Mouse (Mus musculus) right cerebral cortex, postnatal 4 days (tissue): ENCODE measurements around the gene Cdca4.
"Not testable (repeated sequence)": the region's sequence is repeated elsewhere in the genome, so short reads cannot be mapped to it uniquely, and the experiment has no call there.

ENCODE experiments used
- DNase-seq: peaks from one replicate; pipeline ENCODE4 v3.0.0-alpha.2; 2022

The Cdca4 gene

GRCm38 (mm10) chr12:112857021-112857925 is 28.1 kb upstream of the Cdca4 start:
- no peak for DNase-seq

- no peak for DNase-seq
Measured at GRCm38 (mm10) chr12:112856338-112856737, 27.1 kb upstream of the Cdca4 start.

DNA sequence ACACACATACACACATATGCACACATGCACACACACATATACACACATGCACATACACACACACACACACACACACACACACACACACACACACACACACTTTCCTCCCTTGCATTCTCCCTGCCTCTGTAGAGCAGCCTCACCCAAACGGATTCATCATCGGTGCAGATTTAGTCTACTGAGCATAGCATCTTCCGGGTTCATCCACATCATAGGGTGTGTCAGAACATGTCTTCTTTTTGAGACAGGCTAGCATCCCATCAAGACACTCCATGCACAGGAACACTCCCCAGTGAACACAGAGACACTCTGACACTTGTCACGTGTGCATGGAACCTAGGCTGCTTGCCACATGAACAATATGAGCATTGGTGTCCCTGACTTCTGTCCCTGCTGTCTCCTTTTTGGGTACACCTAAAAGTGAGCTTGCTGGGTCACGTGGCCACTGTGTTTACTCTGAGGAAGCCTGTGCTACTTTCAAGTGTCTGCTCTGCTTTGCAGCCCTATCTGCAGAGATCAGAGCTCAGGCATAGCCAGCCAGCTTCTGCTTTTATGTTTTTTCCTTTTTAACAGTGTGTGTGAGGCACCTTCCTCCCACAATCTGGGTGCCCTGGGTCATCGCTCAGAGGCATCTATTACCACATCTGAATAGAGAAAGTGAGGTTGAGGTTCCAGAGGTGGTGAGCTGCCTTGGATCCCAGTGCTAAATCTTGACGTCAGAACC is 25.5 kb upstream of the Cdca4 start:
- no peak for DNase-seq

DNA sequence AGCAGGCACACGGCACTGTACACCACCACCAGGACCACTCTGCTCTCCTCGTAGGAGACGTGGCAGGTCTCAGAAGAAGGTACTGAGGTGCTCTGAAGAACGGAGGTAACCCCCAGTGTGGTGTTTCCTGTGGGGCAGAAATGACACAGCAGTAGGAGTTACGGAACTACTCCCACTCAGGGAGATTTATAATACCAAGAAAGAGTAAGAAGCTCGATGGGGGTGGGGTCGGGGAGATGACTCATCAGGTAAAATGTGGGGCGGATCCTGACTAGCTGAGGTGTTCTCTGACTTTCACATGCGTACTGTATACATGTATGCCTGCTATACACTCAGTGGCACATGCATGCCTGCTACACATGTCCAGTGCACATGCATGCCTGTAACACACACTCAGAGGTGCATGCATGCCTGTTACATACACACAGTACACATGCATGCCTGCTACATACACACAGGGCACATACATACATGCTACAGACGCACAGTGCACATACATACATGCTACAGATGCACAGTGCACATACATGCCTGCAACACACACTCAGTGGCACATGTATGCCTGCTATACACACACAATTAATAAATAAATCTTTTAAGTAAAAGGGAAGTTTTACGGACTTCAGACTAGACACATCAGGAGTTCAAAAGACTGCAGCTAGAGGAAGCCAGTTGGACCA is 24.0 kb upstream of the Cdca4 start:
- DNase-seq = no peak

- no peak for DNase-seq
Measured at GRCm38 (mm10) chr12:112851116-112851515, 21.9 kb upstream of the Cdca4 start.

GRCm38 (mm10) chr12:112850344-112850743 is 21.1 kb upstream of the Cdca4 start:
- no peak for DNase-seq

GRCm38 (mm10) chr12:112849235-112850022 is 20.2 kb upstream of the Cdca4 start:
- no peak for DNase-seq

DNA sequence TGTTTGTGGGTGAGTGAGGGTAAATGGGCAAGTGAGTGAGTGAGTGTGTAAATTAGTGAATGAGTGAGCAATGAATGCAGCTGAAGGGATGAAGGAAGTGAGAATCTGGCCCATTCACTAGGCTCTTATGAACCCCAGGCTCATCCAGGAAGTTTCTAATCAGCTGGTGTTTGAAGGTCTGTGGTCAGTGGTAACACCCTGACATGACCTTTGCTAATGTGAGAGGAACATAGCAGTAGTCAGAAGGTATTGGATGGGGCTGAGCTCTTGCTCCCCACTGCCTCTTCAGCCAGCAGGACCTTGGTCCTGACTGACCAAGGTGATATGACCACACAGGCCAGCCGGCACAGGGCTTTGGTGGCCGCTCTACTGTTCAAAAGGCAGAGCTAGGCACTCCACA is 18.7 kb upstream of the Cdca4 start:
- DNase-seq = no peak

DNA sequence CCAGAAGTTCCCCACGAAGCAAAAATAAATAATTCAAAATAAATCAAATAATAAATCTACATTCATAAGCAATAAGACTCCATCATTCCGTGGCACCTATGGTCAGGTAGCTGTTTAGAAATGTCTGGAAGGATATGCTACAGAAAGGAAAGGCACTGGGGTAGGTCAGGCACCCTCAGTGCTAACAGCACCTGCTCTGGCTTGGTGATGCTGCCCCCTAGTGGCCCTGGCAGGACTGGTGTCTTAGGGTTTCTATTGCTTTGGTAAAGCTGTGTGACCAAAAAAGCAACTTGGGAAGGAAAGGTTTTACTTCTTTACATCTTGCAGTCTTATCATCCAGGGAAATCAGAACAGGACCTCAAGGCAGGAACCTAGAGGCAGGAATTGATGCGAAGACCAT is 14.6 kb upstream of the Cdca4 start:
- peak; percentile 87 for DNase-seq

DNA sequence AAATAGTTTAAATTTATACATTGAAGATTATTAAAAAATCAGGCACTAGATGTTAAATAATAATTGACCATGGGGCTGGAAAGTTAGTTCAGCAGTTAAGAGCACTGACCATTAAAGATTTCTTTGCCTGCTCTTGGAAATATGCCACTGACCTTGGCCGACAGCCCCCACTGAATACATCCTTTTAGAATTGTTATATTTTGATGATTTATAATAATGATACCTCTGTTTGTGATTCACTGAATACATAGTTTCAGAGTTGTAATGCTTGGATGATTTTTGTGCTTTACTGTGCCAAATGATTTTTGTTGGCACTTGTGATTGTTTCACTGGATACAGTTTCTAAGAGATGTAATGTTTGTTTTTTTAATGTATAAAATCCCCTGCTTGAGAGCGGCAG is 12.9 kb upstream of the Cdca4 start:
- not testable (repeated sequence) for DNase-seq

- not testable (repeated sequence) for DNase-seq
Measured at GRCm38 (mm10) chr12:112841338-112841892, 12.2 kb upstream of the Cdca4 start.

GRCm38 (mm10) chr12:112840209-112841086 is 11.2 kb upstream of the Cdca4 start:
- no peak for DNase-seq

- no peak for DNase-seq
Measured at GRCm38 (mm10) chr12:112835046-112835445, 5.8 kb upstream of the Cdca4 start.

GRCm38 (mm10) chr12:112833527-112833926 is 4.3 kb upstream of the Cdca4 start:
- no peak for DNase-seq

GRCm38 (mm10) chr12:112832411-112832810 is 3.2 kb upstream of the Cdca4 start:
- DNase-seq = no peak

GRCm38 (mm10) chr12:112830570-112830969 is 1.3 kb upstream of the Cdca4 start:
- no peak for DNase-seq

DNA sequence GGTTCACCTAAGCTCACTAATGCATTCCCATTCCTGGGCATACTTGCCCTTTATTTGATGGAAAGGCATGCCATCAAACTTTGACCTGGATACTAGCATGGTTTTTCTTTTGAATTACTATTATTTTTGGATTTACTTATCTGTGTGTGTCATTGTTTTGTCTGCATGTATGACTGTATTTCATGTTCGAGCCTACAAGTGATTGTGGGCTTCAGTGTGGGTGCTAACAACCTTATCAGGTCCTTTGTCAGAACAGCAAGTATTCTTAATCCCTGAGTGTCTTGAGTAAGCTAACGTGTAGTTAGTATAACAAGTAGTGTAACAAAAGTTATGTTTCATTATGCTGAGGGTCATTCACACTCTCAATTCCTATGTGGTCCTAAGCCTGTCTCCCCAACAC is 918 bp upstream of the Cdca4 start:
- DNase-seq = no peak

GRCm38 (mm10) chr12:112828501-112829243 is 551 bp downstream of the Cdca4 start:
- DNase-seq = peak; percentile 69

- DNase-seq = no peak
Measured at GRCm38 (mm10) chr12:112825901-112826300, 3.3 kb downstream of the Cdca4 start.

DNA sequence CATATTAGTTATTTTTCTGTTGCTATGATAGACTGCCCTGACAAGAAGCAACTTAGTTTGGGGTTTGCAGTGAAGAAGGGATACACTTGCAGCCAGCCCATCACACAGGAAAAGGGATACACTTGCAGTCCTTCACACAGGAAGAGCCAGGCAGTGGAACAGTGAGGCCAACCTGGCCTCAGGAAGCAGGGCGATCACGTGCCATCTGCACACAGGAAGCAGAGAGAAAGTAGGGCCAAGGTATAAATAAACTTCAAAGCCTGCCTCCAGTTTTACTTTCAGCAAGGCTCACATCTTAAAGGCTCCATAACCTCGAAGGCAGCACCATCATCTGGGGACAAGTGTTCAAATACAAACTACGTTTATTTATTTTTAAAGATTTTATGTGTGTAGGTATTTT is 6.0 kb downstream of the Cdca4 start:
- no peak for DNase-seq

DNA sequence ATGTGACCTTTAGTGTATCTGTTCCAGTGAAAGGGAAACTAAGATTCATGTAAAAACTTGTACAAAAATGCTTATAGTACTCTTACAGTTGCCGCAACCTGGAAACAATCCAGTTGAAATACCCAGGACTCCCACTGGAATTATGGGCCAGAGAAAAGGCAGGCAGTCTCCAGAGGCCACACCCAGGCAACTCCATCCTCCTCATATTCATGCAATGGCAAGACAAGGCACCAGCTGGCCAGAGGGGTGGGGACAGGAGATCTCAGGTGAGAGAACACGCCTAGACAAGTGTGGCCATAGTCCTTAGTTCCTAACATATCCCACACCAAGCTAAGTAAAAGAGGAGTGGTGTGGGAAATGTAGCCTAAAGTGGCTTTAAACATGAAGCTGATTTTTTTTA is 6.5 kb downstream of the Cdca4 start:
- DNase-seq = no peak
